Mouse (Mus musculus) lung, embryonic 14.5 days (tissue): ENCODE data around the gene Usp10. TPM values are rescaled to one million over a fixed set of nuclear protein-coding genes. Genes with fewer than 3 reads are reported as not detected.

ENCODE experiments used
- ATAC-seq: fragments of 200-750 bp; cut with Nextera tagmentation; 2 replicates; pipeline ENCODE4 v1.8.0; 2017; ENCODE audit warnings: mild to moderate bottlenecking, moderate TSS enrichment, moderate library complexity; ENCODE audit not compliant: insufficient read depth
- DNase-seq: peaks from one replicate; pipeline ENCODE4 v3.0.0-alpha.2; 2015
- H3K27ac ChIP-seq: fragments of 300-500 bp; sonication (generic); 2 replicates; pipeline ENCODE4 v1.5.1; 2014; ENCODE audit warnings: low read depth, mild to moderate bottlenecking, moderate library complexity
- H3K27me3 ChIP-seq: fragments of 300-500 bp; sonication (generic); 2 replicates; pipeline ENCODE4 v1.6.1; 2014; ENCODE audit warnings: low read length, control low read depth; ENCODE audit not compliant: insufficient read depth
- H3K36me3 ChIP-seq: fragments of 300-500 bp; sonication (generic); 2 replicates; pipeline ENCODE4 v1.6.1; 2014; ENCODE audit warnings: control low read depth; ENCODE audit not compliant: insufficient read depth
- H3K4me1 ChIP-seq: fragments of 300-500 bp; sonication (generic); 2 replicates; pipeline ENCODE4 v1.6.1; 2014; ENCODE audit warnings: antibody characterized with exemption, control low read depth; ENCODE audit not compliant: insufficient read depth
- H3K4me2 ChIP-seq: fragments of 300-500 bp; sonication (generic); 2 replicates; pipeline ENCODE4 v1.6.1; 2014; ENCODE audit warnings: mild to moderate bottlenecking
- H3K4me3 ChIP-seq: fragments of 300-500 bp; sonication (generic); 2 replicates; pipeline ENCODE4 v1.5.1; 2014; ENCODE audit warnings: low read depth, low read length
- H3K9ac ChIP-seq: fragments of 300-500 bp; sonication (generic); 2 replicates; pipeline ENCODE4 v1.6.1; 2014
- H3K9me3 ChIP-seq: fragments of 300-500 bp; sonication (generic); 2 replicates; pipeline ENCODE4 v1.6.1; 2016; ENCODE audit warnings: low read depth, low read length, control low read depth
- CTCF ChIP-seq: IDR thresholded peaks from 2 replicates; pipeline ENCODE4 v1.5.1; 2016; ENCODE audit warnings: antibody characterized with exemption, low read depth
- WGBS: fragments of 180-500 bp; shearing (Covaris S2); extraction: QIAGEN DNeasy Blood & Tissue Kit; methylation state at CpG from one replicate; pipeline ENCODE4 v1.1.7; 2014; 5-methylcytosine and 5-hydroxymethylcytosine counted together
- polyA plus RNA-seq: library from polyadenylated mRNA; unstranded; fragments of >200 nt; fragmentation: Nextera tagmentation; extraction: Ambion mirVana; gene quantifications from 2 replicates; pipeline ENCODE4 v1.2.1, GENCODE M21; 2014

Usp10 gene
- polyA plus RNA-seq, 1 experiment from 2014 or later, result 155 TPM

DNA sequence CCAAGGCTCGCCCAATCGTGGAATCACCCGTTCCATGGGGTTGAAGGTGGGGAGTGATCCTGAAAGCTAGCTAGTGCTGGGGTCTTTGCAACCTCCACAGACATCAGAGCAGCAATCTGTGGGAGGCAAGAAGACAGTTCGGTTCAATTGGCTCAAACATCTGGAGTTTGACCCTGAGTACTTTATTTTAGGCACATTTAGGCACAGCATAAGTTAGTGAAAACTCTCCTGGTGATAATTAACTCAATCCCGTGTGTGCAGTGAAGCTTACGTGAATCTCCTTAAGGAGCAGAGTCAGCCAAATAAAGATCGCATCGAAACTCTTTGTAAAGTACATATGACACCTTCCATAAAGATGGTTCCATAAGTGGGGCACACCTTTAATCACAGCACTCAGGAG, 28.2 kb upstream of the Usp10 start:
- no peaks in the 10 kb centered on the region for H3K36me3 ChIP-seq
- H3K9ac ChIP-seq, result no peak overlapping the region
- no peak for ATAC-seq
- no peak overlapping the region for H3K4me3 ChIP-seq
- H3K9me3 ChIP-seq, result no peaks in the 10 kb centered on the region
- H3K4me1 ChIP-seq, result no peaks in the 10 kb centered on the region; the same call in 1 of the 2 replicates
- TF ChIP-seq CTCF, result no peak
- no peak overlapping the region for H3K27ac ChIP-seq
- DNase-seq, result no peak
- WGBS, result 77% methylated on average over 8 of the region's 8 CpGs
- no peak overlapping the region for H3K4me2 ChIP-seq
- no peaks in the 10 kb centered on the region for H3K27me3 ChIP-seq

DNA sequence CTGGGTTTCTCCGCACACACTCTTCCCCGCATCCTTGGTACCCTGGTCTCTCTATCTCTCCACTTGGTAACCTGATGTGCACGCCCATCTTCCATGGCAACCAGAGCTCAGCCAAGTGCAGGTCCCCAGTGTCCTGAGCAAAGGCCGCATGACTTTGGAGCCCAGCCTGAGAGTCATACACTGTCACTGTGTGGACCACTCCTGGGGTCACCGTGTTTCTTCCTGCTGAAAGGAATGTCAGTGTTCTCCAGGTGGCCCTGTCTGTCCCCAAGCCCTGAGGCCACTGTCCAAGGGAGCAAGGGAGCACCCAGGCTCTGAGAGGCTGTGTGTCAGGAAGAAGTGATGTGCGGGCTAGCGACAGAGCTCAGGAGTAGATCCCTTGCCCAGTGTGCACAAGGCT, 26.9 kb upstream of the Usp10 start:
- WGBS, result 86% methylated on average over 7 of the region's 7 CpGs
- DNase-seq (no peak), ATAC-seq (no peak)
- no peak overlapping the region for H3K27ac ChIP-seq
- H3K36me3 ChIP-seq, result no peaks in the 10 kb centered on the region
- H3K27me3 ChIP-seq, result no peaks in the 10 kb centered on the region
- no peak overlapping the region for H3K9ac ChIP-seq
- H3K4me3 ChIP-seq, result no peak overlapping the region
- TF ChIP-seq CTCF, result no peak
- no peaks in the 10 kb centered on the region; the same call in 1 of the 2 replicates for H3K4me1 ChIP-seq
- no peak overlapping the region for H3K4me2 ChIP-seq
- no peaks in the 10 kb centered on the region for H3K9me3 ChIP-seq

DNA sequence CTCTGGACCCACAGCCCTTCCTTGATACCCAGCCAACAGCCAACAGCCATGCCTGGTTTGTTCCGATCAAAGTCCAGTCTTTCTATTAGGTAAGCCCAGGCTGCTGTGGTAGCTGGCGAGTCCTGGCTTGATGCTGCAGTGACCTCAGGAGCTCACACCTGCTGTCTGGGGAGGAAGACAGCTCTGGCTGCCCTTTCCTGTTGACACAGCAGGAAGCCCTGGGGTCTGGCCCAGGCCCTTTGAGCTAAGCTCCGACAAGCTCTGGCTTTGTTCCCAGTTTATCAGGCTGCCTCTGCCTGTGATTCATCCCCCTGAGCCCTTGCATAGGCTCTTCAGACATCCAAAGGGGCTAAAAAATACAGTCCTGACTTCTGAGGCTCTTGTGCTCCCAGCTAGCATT, 24.5 kb upstream of the Usp10 start:
- Histone ChIP-seq H3K27me3 (no peaks in the 10 kb centered on the region), H3K9me3 (no peaks in the 10 kb centered on the region), H3K4me3 (no peak overlapping the region), H3K4me2 (no peak overlapping the region), H3K4me1 (no peaks in the 10 kb centered on the region; the same call in 1 of the 2 replicates), H3K27ac (no peak overlapping the region; the same call in 1 of the 2 replicates), H3K9ac (no peak overlapping the region), H3K36me3 (no peaks in the 10 kb centered on the region)
- DNase-seq, result peak; percentile 87
- WGBS, result 20% methylated on average over 3 of the region's 3 CpGs
- peak; percentile 84 for ATAC-seq
- no peak for TF ChIP-seq CTCF

DNA sequence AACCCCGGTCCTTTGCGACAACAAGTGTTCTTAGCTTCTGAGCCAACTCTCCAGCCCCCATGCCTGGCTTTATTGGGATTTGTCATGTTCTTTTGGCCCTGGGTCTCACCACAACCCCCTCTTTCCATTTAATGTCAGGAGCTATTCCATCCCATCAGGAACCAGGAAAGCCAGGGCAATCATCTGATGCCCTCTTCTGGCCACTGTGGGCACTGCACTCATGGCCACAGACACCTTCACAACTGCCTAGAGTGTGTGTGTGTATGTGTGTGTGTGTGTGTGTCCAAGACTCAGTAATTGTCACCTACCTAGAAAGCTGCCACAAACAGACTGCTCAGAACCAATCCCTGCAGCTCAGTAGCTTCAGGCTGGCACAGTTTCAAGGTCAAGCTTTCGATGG, 23.0 kb upstream of the Usp10 start:
- H3K27ac ChIP-seq, result no peak overlapping the region
- no peak overlapping the region for H3K4me2 ChIP-seq
- H3K9ac ChIP-seq, result no peak overlapping the region
- ATAC-seq (no peak), DNase-seq (peak; percentile 63)
- WGBS, result 87% methylated on average over 3 of the region's 3 CpGs
- H3K27me3 ChIP-seq, result no peaks in the 10 kb centered on the region
- no peak overlapping the region for H3K4me3 ChIP-seq
- no peaks in the 10 kb centered on the region for H3K9me3 ChIP-seq
- TF ChIP-seq CTCF, result peak; percentile 90
- no peaks in the 10 kb centered on the region for H3K36me3 ChIP-seq
- H3K4me1 ChIP-seq, result no peaks in the 10 kb centered on the region; the same call in 1 of the 2 replicates

DNA sequence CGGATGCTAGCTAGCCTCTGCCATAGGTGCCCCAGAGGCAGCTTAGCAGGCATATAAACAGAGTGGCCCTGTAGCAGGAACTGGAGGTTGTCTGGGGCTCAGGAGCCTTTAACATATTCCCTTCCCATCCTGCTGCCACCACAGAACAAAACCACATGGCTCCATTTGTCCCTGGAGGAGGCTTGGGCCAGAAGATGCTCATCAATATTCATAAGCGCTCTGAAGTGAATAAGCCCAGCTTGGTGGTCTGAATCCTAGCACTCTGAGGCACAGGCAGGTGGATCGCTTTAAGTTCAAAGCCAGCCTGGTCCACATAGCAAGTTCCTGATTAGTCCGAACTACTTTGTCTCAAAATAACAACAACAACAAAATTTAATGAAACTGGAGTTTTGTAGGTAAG, 22.1 kb upstream of the Usp10 start:
- no peak overlapping the region for H3K4me3 ChIP-seq
- H3K4me1 ChIP-seq, result no peaks in the 10 kb centered on the region; the same call in 1 of the 2 replicates
- WGBS, result 75% methylated on average over 4 of the region's 4 CpGs
- H3K27ac ChIP-seq, result no peak overlapping the region
- DNase-seq, result no peak
- no peaks in the 10 kb centered on the region for H3K9me3 ChIP-seq
- TF ChIP-seq CTCF, result no peak
- no peak overlapping the region for H3K9ac ChIP-seq
- H3K27me3 ChIP-seq, result no peaks in the 10 kb centered on the region
- no peaks in the 10 kb centered on the region for H3K36me3 ChIP-seq
- H3K4me2 ChIP-seq, result no peak overlapping the region
- no peak for ATAC-seq

DNA sequence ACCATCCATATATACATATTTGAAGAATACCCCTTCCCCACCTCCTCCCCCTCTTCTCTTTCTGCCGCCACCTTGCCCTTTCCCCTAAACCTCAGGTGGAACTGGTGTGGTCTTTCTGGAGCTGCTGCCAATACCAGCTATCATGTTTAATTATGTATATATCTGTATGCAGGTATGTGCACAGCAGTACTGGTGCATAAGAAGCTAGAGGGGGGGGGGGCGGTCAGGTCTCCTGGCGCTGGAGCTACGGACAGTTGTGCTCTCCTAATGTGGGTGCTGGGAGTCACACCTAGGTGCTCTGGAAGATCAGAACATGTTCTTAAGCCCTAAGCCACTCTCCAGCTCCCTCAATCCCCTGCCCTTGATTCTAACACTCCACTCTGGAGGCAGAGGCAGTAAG, 13.1 kb upstream of the Usp10 start:
- Histone ChIP-seq H3K4me2 (no peak overlapping the region), H3K36me3 (no peaks in the 10 kb centered on the region), H3K9me3 (no peaks in the 10 kb centered on the region), H3K27ac (no peak overlapping the region), H3K4me3 (no peak overlapping the region), H3K4me1 (no peaks in the 10 kb centered on the region), H3K27me3 (peaks cover 13% of the 10 kb centered on the region), H3K9ac (no peak overlapping the region)
- no peak for DNase-seq
- ATAC-seq, result no peak
- WGBS, result 68% methylated on average over 4 of the region's 4 CpGs
- no peak for TF ChIP-seq CTCF

DNA sequence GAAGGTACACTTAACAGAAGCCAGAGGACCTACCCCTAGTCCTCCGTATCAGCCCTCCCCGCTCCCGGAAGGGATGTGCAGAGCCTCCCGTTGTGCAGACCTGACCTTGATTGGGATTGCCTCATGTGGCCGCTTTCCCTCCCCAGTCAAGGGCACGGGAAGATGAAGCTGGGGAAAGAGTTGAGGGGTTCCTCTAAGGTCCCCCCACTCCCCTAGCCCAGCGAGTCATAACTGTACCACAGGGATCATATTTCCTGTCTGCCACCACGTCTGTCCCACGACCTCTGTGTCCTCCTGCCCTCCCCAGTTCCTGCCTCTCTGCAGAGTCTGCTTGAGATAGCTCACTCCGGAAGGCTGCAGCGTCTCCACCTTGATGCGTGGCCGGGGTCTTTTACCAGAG, 12.2 kb upstream of the Usp10 start:
- 11% methylated on average over 13 of the region's 13 CpGs for WGBS
- ATAC-seq, result peak; percentile 11; the same call in 1 of the 2 replicates
- Histone ChIP-seq H3K9me3 (no peaks in the 10 kb centered on the region), H3K36me3 (no peaks in the 10 kb centered on the region), H3K4me3 (no peak overlapping the region), H3K27ac (no peak overlapping the region), H3K4me2 (no peak overlapping the region), H3K27me3 (peaks cover 13% of the 10 kb centered on the region), H3K4me1 (no peaks in the 10 kb centered on the region), H3K9ac (no peak overlapping the region)
- DNase-seq, result no peak
- TF ChIP-seq CTCF, result no peak

DNA sequence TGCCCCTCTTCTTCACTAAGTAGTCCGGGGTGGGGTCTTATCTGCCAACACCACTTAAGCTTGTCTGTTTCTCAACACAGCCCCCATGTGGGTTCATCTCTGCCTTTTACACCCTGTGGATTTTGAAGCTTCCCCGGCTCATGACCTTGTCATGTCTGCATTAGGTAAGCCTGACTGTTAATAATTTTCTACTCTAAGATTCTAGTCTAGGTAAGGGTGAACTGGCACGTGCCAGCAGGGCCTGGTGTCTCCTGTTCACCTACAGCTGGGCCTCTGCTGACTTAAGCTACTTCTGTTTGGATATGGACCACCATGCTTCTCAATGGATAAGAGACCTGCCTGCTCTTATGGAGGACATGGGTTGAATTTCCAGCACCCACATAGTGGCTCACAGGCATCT, 8.8 kb upstream of the Usp10 start:
- TF ChIP-seq CTCF, result no peak
- Histone ChIP-seq H3K27ac (no peak overlapping the region), H3K27me3 (peaks cover 13% of the 10 kb centered on the region), H3K4me1 (no peaks in the 10 kb centered on the region), H3K9ac (no peak overlapping the region), H3K4me3 (no peak overlapping the region), H3K36me3 (no peaks in the 10 kb centered on the region), H3K9me3 (no peaks in the 10 kb centered on the region), H3K4me2 (no peak overlapping the region)
- WGBS, result 52% methylated on average over 3 of the region's 3 CpGs
- DNase-seq (no peak), ATAC-seq (no peak)
